Mouse (Mus musculus): Measurements from ENCODE around the gene Rps15. TPM values are rescaled to one million over a fixed set of nuclear protein-coding genes. Genes with fewer than 3 reads are reported as not detected.
A peak's percentile ranks its signal among the peaks of the same experiment; 100 is the strongest.

Rps15 gene
- polyA plus RNA-seq, 1 experiment from 2014 or later = 798 TPM

DNA sequence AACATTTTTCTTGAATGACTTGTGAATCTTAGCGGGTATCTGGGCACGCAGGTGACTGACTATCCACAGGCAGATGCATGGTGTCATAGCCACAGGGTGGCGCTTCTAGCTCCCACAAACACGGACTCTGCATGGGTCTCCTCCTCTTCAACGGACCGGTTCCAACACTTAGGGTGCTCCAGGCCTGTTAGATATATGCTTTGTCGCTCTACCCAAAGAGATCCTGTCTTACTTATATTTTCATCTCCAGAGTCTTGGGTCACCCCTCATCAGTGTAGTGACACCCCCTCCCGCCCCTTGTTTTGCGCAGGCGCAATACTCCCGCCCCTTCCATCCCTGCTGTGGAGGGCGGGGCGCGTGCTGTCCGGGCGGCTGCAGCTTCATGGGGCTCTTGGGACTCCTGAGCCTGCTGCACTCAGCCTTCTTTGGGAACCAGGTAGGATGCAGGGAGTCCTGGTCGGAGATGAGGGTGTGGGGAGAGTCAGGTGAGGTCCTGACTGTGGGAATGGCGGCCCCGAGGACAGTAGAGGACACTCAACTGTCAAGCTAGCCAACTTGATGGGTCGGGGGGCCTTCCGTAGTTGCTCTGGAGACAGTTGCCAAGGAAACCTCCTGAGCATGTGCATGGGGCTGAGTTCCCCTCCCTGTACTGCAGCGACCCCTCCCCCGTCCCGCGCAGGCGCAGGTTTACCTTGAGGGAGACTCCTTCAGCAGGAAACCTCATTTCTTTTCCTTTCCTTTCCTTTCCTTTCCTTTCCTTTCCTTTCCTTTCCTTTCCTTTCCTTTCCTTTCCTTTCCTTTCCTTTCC is 3.6 kb downstream of the Rps15 start, which contains the start of gene Apc2:
Gene Apc2 (plus strand): TSS at position 360 of the 808 bp plus-strand sequence.
- Histone ChIP-seq H3K9me3 (ENCODE audit: control insufficient read depth, low read length) (no peaks in the 10 kb centered on the region), H3K27ac (ENCODE audit: low read depth, low read length) (peak within 1 kb of the TSS; percentile 85), H3K36me3 (ENCODE audit: control insufficient read depth, insufficient read depth, low read length) (peaks cover 10% of the 10 kb centered on the region), H3K4me1 (replicated peaks; ENCODE audit: control insufficient read depth, insufficient read depth, low read length) (peaks cover 25% of the 10 kb centered on the region), H3K4me3 (ENCODE audit: low read depth, low read length) (peak within 1 kb of the TSS; percentile 45), H3K9ac (ENCODE audit: low read depth, low read length) (peak within 1 kb of the TSS; percentile 59), H3K27me3 (ENCODE audit: control insufficient read depth, insufficient read depth, low read length) (peaks cover 3% of the 10 kb centered on the region; the same call in 1 of the 2 replicates), H3K4me2 (replicated peaks; ENCODE audit: low read depth, low read length) (peak within 1 kb of the TSS; percentile 68)
- DNase-seq (ENCODE audit: low spot score) (peak; percentile 88), ATAC-seq (ENCODE audit: low FRiP score) (peak; percentile 61)
- WGBS = 1% methylated on average over 26 of the region's 26 CpGs

- Histone ChIP-seq H3K36me3 (ENCODE audit: control insufficient read depth, insufficient read depth, low read length) (peaks cover 10% of the 10 kb centered on the region), H3K9me3 (ENCODE audit: control insufficient read depth, low read length) (no peaks in the 10 kb centered on the region), H3K27me3 (ENCODE audit: control insufficient read depth, insufficient read depth, low read length) (peaks cover 3% of the 10 kb centered on the region; the same call in 1 of the 2 replicates), H3K9ac (ENCODE audit: low read depth, low read length) (no peak overlapping the region), H3K4me2 (replicated peaks; ENCODE audit: low read depth, low read length) (peak overlapping the region; percentile 68), H3K27ac (ENCODE audit: low read depth, low read length) (peak overlapping the region; percentile 85), H3K4me1 (replicated peaks; ENCODE audit: control insufficient read depth, insufficient read depth, low read length) (peaks cover 28% of the 10 kb centered on the region), H3K4me3 (ENCODE audit: low read depth, low read length) (no peak overlapping the region)
- no peak for DNase-seq (ENCODE audit: low spot score)
- ATAC-seq (ENCODE audit: low FRiP score) = no peak
- 79% methylated on average over 5 of the region's 5 CpGs for WGBS
Measured at GRCm38 (mm10) chr10:80296824-80297223, 4.6 kb downstream of the Rps15 start.

DNA sequence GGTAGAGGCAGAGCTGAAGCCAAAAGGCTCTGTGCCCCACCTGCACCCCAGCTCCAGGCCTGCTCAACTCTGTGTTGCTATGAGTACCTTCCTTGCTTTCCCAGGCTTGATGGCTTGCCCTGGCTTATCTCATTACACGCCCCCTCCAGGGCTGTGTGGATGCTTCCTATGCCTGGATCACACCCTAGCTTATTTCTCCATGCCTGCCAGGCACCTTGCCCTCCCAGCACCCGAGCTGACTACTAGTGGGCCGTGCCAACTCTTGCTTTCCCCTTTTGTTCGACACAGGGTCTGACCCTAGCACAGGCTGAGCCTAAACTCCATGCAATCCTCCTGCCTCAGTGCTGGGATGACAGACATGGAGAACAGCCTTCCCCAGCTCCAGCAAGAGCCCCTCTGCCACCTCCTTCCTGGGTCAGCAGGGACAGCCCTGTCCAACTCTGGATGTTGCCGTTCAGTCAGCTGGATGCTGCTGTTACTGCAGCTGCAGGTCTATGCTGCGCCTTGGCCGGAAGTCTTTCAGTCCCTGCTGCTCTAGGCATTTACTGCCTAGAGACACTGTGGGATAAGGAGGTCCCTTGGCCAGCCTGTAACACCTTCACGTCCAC is 5.4 kb downstream of the Rps15 start:
- H3K4me1 ChIP-seq (replicated peaks; ENCODE audit: control insufficient read depth, insufficient read depth, low read length) = peaks cover 34% of the 10 kb centered on the region
- WGBS = 80% methylated on average over 8 of the region's 8 CpGs
- H3K27ac ChIP-seq (ENCODE audit: low read depth, low read length) = peak overlapping the region; percentile 36; the same call in 1 of the 2 replicates
- H3K9ac ChIP-seq (ENCODE audit: low read depth, low read length) = peak overlapping the region; percentile 15; the same call in 1 of the 2 replicates
- no peak for ATAC-seq (ENCODE audit: low FRiP score)
- DNase-seq (ENCODE audit: low spot score) = no peak
- H3K9me3 ChIP-seq (ENCODE audit: control insufficient read depth, low read length) = no peaks in the 10 kb centered on the region
- 0 out of 2 replicates have a peak overlapping the region, but pooled peaks have one; percentile 2 for H3K4me3 ChIP-seq (ENCODE audit: low read depth, low read length)
- peaks cover 3% of the 10 kb centered on the region; the same call in 1 of the 2 replicates for H3K27me3 ChIP-seq (ENCODE audit: control insufficient read depth, insufficient read depth, low read length)
- no peak overlapping the region for H3K4me2 ChIP-seq (replicated peaks; ENCODE audit: low read depth, low read length)
- H3K36me3 ChIP-seq (ENCODE audit: control insufficient read depth, insufficient read depth, low read length) = peaks cover 10% of the 10 kb centered on the region

DNA sequence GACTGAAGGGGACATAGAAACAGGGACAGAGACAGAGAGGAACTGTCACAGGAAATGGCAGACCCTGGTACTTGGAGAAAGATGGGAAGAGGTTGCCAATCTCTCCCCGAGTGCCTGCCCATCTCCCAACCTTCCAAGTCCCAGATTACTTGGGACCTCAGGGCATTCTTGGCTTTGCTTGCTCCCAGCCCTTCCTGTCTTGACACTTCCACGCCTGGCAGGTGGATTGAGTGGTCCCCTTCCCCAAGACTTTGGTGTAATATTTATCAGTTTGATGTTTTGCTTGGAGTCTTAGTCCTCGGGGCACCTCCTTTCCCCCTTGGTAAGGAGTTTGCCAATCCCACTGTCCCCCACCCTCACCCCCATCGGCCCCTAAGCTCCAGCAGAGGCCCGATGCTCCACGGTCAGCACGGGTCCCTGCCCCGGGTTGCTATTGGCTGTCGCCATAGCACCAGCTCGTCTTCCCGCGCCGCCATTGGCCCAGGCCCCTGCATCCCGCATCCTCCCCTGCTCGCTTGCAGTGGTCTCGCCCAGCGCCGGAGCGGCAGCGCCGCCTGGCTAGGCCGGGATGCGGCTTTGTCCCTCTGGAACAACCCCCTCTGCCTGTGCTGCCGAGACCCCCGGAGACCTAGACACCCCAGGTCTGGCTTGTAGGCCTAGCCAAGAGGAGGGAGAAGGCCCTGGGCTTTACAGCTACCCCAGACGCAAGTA is 6.5 kb downstream of the Rps15 start:
- 4% methylated on average over 26 of the region's 26 CpGs for WGBS
- peak overlapping the region; percentile 66 for H3K4me3 ChIP-seq (ENCODE audit: low read depth, low read length)
- peaks cover 10% of the 10 kb centered on the region for H3K36me3 ChIP-seq (ENCODE audit: control insufficient read depth, insufficient read depth, low read length)
- DNase-seq (ENCODE audit: low spot score) = peak; percentile 89
- H3K4me2 ChIP-seq (replicated peaks; ENCODE audit: low read depth, low read length) = peak overlapping the region; percentile 63
- no peaks in the 10 kb centered on the region for H3K9me3 ChIP-seq (ENCODE audit: control insufficient read depth, low read length)
- peaks cover 30% of the 10 kb centered on the region for H3K4me1 ChIP-seq (replicated peaks; ENCODE audit: control insufficient read depth, insufficient read depth, low read length)
- ATAC-seq (ENCODE audit: low FRiP score) = peak; percentile 77
- peak overlapping the region; percentile 97 for H3K9ac ChIP-seq (ENCODE audit: low read depth, low read length)
- H3K27me3 ChIP-seq (ENCODE audit: control insufficient read depth, insufficient read depth, low read length) = peaks cover 3% of the 10 kb centered on the region; the same call in 1 of the 2 replicates
- H3K27ac ChIP-seq (ENCODE audit: low read depth, low read length) = peak overlapping the region; percentile 96

- H3K4me2 ChIP-seq (replicated peaks; ENCODE audit: low read depth, low read length) = peak overlapping the region; percentile 63
- peaks cover 27% of the 10 kb centered on the region for H3K4me1 ChIP-seq (replicated peaks; ENCODE audit: control insufficient read depth, insufficient read depth, low read length)
- 5% methylated on average over 15 of the region's 15 CpGs for WGBS
- peaks cover 6% of the 10 kb centered on the region for H3K36me3 ChIP-seq (ENCODE audit: control insufficient read depth, insufficient read depth, low read length)
- H3K27me3 ChIP-seq (ENCODE audit: control insufficient read depth, insufficient read depth, low read length) = peaks cover 3% of the 10 kb centered on the region; the same call in 1 of the 2 replicates
- peak overlapping the region; percentile 66 for H3K4me3 ChIP-seq (ENCODE audit: low read depth, low read length)
- H3K27ac ChIP-seq (ENCODE audit: low read depth, low read length) = peak overlapping the region; percentile 96
- ATAC-seq (ENCODE audit: low FRiP score) (no peak), DNase-seq (ENCODE audit: low spot score) (peak; percentile 66)
- no peaks in the 10 kb centered on the region for H3K9me3 ChIP-seq (ENCODE audit: control insufficient read depth, low read length)
- peak overlapping the region; percentile 97 for H3K9ac ChIP-seq (ENCODE audit: low read depth, low read length)
Measured at GRCm38 (mm10) chr10:80299301-80299700, 7.0 kb downstream of the Rps15 start.

GRCm38 (mm10) chr10:80299824-80300223 is 7.6 kb downstream of the Rps15 start:
- Histone ChIP-seq H3K9me3 (ENCODE audit: control insufficient read depth, low read length) (no peaks in the 10 kb centered on the region), H3K36me3 (ENCODE audit: control insufficient read depth, insufficient read depth, low read length) (peaks cover 7% of the 10 kb centered on the region; the same call in 1 of the 2 replicates), H3K9ac (ENCODE audit: low read depth, low read length) (peak overlapping the region; percentile 97), H3K27me3 (ENCODE audit: control insufficient read depth, insufficient read depth, low read length) (peaks cover 5% of the 10 kb centered on the region; the same call in 1 of the 2 replicates), H3K4me1 (replicated peaks; ENCODE audit: control insufficient read depth, insufficient read depth, low read length) (peaks cover 29% of the 10 kb centered on the region), H3K4me2 (replicated peaks; ENCODE audit: low read depth, low read length) (peak overlapping the region; percentile 63), H3K4me3 (ENCODE audit: low read depth, low read length) (peak overlapping the region; percentile 66), H3K27ac (ENCODE audit: low read depth, low read length) (peak overlapping the region; percentile 96)
- WGBS = 45% methylated on average over 10 of the region's 10 CpGs
- ATAC-seq (ENCODE audit: low FRiP score) (no peak), DNase-seq (ENCODE audit: low spot score) (no peak)

- Histone ChIP-seq H3K27ac (ENCODE audit: low read depth, low read length) (peak overlapping the region; percentile 96), H3K4me3 (ENCODE audit: low read depth, low read length) (peak overlapping the region; percentile 66), H3K4me2 (replicated peaks; ENCODE audit: low read depth, low read length) (peak overlapping the region; percentile 63), H3K27me3 (ENCODE audit: control insufficient read depth, insufficient read depth, low read length) (peaks cover 5% of the 10 kb centered on the region; the same call in 1 of the 2 replicates), H3K4me1 (replicated peaks; ENCODE audit: control insufficient read depth, insufficient read depth, low read length) (peaks cover 25% of the 10 kb centered on the region), H3K9me3 (ENCODE audit: control insufficient read depth, low read length) (no peaks in the 10 kb centered on the region), H3K36me3 (ENCODE audit: control insufficient read depth, insufficient read depth, low read length) (peaks cover 5% of the 10 kb centered on the region; the same call in 1 of the 2 replicates), H3K9ac (ENCODE audit: low read depth, low read length) (peak overlapping the region; percentile 97)
- peak; percentile 79 for DNase-seq (ENCODE audit: low spot score)
- WGBS = 9% methylated on average over 11 of the region's 11 CpGs
- ATAC-seq (ENCODE audit: low FRiP score) = peak; percentile 75
Measured at GRCm38 (mm10) chr10:80300672-80301181, 8.5 kb downstream of the Rps15 start.

Data from hindbrain, embryonic 11.5 days (tissue).